Mouse (Mus musculus): ENCODE measurements around the gene Prss48.

GRCm38 (mm10) chr3:85991140-85991801, 11.0 kb downstream of the Prss48 start:
- TF ChIP-seq CTCF (IDR thresholded peaks at IDR 0.05; ENCODE audit: insufficient read depth, low read length) (no peak), POLR2A (IDR thresholded peaks at IDR 0.05; ENCODE audit: borderline replicate concordance, extremely low read depth, low read depth, low read length) (no peak)
